Mouse (Mus musculus): Measurements from ENCODE around the gene Gm16181.

DNA sequence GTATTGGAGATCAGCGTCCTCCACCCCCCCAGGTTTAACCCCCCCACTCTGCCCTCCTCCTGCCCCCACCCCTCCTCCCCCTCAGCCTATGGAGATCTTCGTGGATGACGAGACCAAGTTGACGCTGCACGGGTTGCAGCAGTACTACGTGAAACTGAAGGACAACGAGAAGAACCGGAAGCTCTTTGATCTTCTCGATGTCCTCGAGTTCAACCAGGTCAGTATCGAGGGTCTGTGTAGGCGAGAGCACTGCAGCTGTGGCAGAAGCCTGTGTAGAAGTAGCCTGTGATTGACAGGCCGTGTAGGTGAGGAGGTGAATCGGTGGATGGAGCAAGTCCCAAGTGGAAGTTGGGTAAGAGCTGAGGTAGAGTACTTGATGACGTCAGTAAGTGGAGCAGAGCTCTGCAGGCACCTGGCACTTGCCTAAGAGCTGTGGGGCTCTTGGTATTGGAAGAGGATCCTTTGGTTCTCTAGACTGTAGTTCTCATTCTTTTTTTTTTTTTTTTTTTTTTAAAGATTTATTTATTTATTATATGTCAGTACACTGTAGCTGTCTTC, 30.6 kb downstream of the Gm16181 start:
- TF ChIP-seq POLR2A (IDR thresholded peaks at IDR 0.05; ENCODE audit: control insufficient read depth, extremely low read depth, insufficient read depth, low read length, poor library complexity) (no peak), CTCF (IDR thresholded peaks at IDR 0.05; ENCODE audit: borderline replicate concordance, control insufficient read depth, extremely low read depth, insufficient read depth, low read length, poor library complexity) (no peak)

Measured in thymus, adult 2 months (tissue).